Mouse (Mus musculus) lung, embryonic 16.5 days (tissue): ENCODE results near the gene Slc10a7. TPM values are rescaled to one million over a fixed set of nuclear protein-coding genes. Genes with fewer than 3 reads are reported as not detected.
"Not testable (repeated sequence)": the region's sequence is repeated elsewhere in the genome, so short reads cannot be mapped to it uniquely, and the experiment has no call there.

ENCODE experiments used
- ATAC-seq: fragments of 200-750 bp; cut with Nextera tagmentation; 2 replicates; pipeline ENCODE4 v1.8.0; 2017; ENCODE audit warnings: low read depth, mild to moderate bottlenecking, moderate library complexity
- H3K27ac ChIP-seq: fragments of 300-500 bp; sonication (generic); 2 replicates; pipeline ENCODE4 v1.5.1; 2014; ENCODE audit warnings: mild to moderate bottlenecking, control low read depth, low read length
- H3K27me3 ChIP-seq: fragments of 300-500 bp; sonication (generic); 2 replicates; pipeline ENCODE4 v1.6.1; 2014; ENCODE audit warnings: low read depth, low read length, mixed read lengths; ENCODE audit not compliant: control insufficient read depth, insufficient read depth
- H3K36me3 ChIP-seq: fragments of 300-500 bp; sonication (generic); 2 replicates; pipeline ENCODE4 v1.6.1; 2014; ENCODE audit warnings: low read length; ENCODE audit not compliant: control insufficient read depth, insufficient read depth
- H3K4me1 ChIP-seq: fragments of 300-500 bp; sonication (generic); replicated peaks from 2 replicates; pipeline ENCODE4 v1.6.1; 2014; ENCODE audit warnings: low read length, mixed read lengths; ENCODE audit not compliant: control insufficient read depth, insufficient read depth
- H3K4me2 ChIP-seq: fragments of 300-500 bp; sonication (generic); 2 replicates; pipeline ENCODE4 v1.6.1; 2014; ENCODE audit warnings: low read depth, low read length, control low read depth
- H3K4me3 ChIP-seq: fragments of 300-500 bp; sonication (generic); 2 replicates; pipeline ENCODE4 v1.5.1; 2014; ENCODE audit warnings: mild to moderate bottlenecking, low read length, control low read depth
- H3K9ac ChIP-seq: fragments of 300-500 bp; sonication (generic); 2 replicates; pipeline ENCODE4 v1.6.1; 2014; ENCODE audit warnings: low read length, control low read depth
- H3K9me3 ChIP-seq: fragments of 300-500 bp; sonication (generic); 2 replicates; pipeline ENCODE4 v1.6.1; 2016; ENCODE audit warnings: low read length; ENCODE audit not compliant: control insufficient read depth
- WGBS: fragments of 180-500 bp; shearing (Covaris S2); extraction: QIAGEN DNeasy Blood & Tissue Kit; methylation state at CpG from one replicate; pipeline ENCODE4 v1.1.7; 2014; 5-methylcytosine and 5-hydroxymethylcytosine counted together
- polyA plus RNA-seq: library from polyadenylated mRNA; unstranded; fragments of >200 nt; fragmentation: Nextera tagmentation; extraction: Ambion mirVana; gene quantifications from 2 replicates; pipeline ENCODE4 v1.2.1, GENCODE M21; 2015

Gene Slc10a7
- polyA plus RNA-seq, result 20.0 and 21.6 TPM in 2 replicates

GRCm38 (mm10) chr8:78509273-78510031, at the start of gene Slc10a7:
Gene Slc10a7 (plus strand): TSS chr8:78509346.
- no peaks in the 10 kb centered on the region for H3K9me3 ChIP-seq
- H3K27me3 ChIP-seq, result no peaks in the 10 kb centered on the region
- under 1% methylated on average over 51 of the region's 51 CpGs for WGBS
- H3K4me2 ChIP-seq, result peak within 1 kb of the TSS; percentile 80
- H3K27ac ChIP-seq, result peak within 1 kb of the TSS; percentile 96
- peak within 1 kb of the TSS; percentile 100 for H3K9ac ChIP-seq
- peak; percentile 96 for ATAC-seq
- H3K4me3 ChIP-seq, result peak within 1 kb of the TSS; percentile 97
- peaks cover 11% of the 10 kb centered on the region for H3K36me3 ChIP-seq
- H3K4me1 ChIP-seq, result peaks cover 9% of the 10 kb centered on the region; the same call in 1 of the 2 replicates

GRCm38 (mm10) chr8:78463941-78464340, 45.2 kb upstream of the Slc10a7 start:
- Histone ChIP-seq H3K4me3 (no peak overlapping the region), H3K27ac (no peak overlapping the region), H3K9ac (no peak overlapping the region), H3K9me3 (peaks cover 2% of the 10 kb centered on the region; the same call in 1 of the 2 replicates), H3K4me1 (no peaks in the 10 kb centered on the region), H3K36me3 (no peaks in the 10 kb centered on the region), H3K27me3 (no peaks in the 10 kb centered on the region), H3K4me2 (no peak overlapping the region)
- WGBS, result 51% methylated on average over 2 of the region's 2 CpGs
- no peak for ATAC-seq

- no peak overlapping the region for H3K4me3 ChIP-seq
- no peaks in the 10 kb centered on the region for H3K27me3 ChIP-seq
- no peak overlapping the region for H3K9ac ChIP-seq
- no peaks in the 10 kb centered on the region for H3K36me3 ChIP-seq
- ATAC-seq, result no peak
- H3K27ac ChIP-seq, result no peak overlapping the region
- 72% methylated on average over 2 of the region's 2 CpGs for WGBS
- H3K9me3 ChIP-seq, result peaks cover 2% of the 10 kb centered on the region; the same call in 1 of the 2 replicates
- no peaks in the 10 kb centered on the region for H3K4me1 ChIP-seq
- no peak overlapping the region for H3K4me2 ChIP-seq
Measured at GRCm38 (mm10) chr8:78467889-78468288, 41.3 kb upstream of the Slc10a7 start.

- no peak overlapping the region for H3K27ac ChIP-seq
- no peaks in the 10 kb centered on the region for H3K27me3 ChIP-seq
- H3K4me1 ChIP-seq, result no peaks in the 10 kb centered on the region
- H3K4me3 ChIP-seq, result no peak overlapping the region
- no peaks in the 10 kb centered on the region for H3K9me3 ChIP-seq
- no peak overlapping the region for H3K9ac ChIP-seq
- WGBS, result 43% methylated on average over 6 of the region's 6 CpGs
- ATAC-seq, result no peak
- H3K4me2 ChIP-seq, result no peak overlapping the region
- H3K36me3 ChIP-seq, result no peaks in the 10 kb centered on the region
Measured at GRCm38 (mm10) chr8:78477051-78477829, 31.9 kb upstream of the Slc10a7 start.

GRCm38 (mm10) chr8:78489733-78490132, 19.4 kb upstream of the Slc10a7 start:
- ATAC-seq, result no peak
- no peak overlapping the region for H3K4me3 ChIP-seq
- H3K27me3 ChIP-seq, result no peaks in the 10 kb centered on the region
- H3K36me3 ChIP-seq, result no peaks in the 10 kb centered on the region
- no peak overlapping the region for H3K27ac ChIP-seq
- no peaks in the 10 kb centered on the region for H3K4me1 ChIP-seq
- H3K4me2 ChIP-seq, result no peak overlapping the region
- no peaks in the 10 kb centered on the region for H3K9me3 ChIP-seq
- whole genome bisulfite sequencing, result 82% methylated on average over 3 of the region's 3 CpGs
- no peak overlapping the region for H3K9ac ChIP-seq

- Histone ChIP-seq H3K27ac (no peak overlapping the region), H3K27me3 (no peaks in the 10 kb centered on the region), H3K9ac (no peak overlapping the region), H3K36me3 (no peaks in the 10 kb centered on the region), H3K4me1 (no peaks in the 10 kb centered on the region), H3K9me3 (no peaks in the 10 kb centered on the region), H3K4me2 (no peak overlapping the region), H3K4me3 (no peak overlapping the region)
- ATAC-seq, result no peak
- WGBS, result 54% methylated on average over 2 of the region's 2 CpGs
Measured at GRCm38 (mm10) chr8:78493031-78493430, 16.1 kb upstream of the Slc10a7 start.

- WGBS, result 94% methylated on average over 2 of the region's 3 CpGs
- not testable (repeated sequence) for H3K9ac ChIP-seq, H3K36me3 ChIP-seq
Measured at GRCm38 (mm10) chr8:78496273-78496672, 12.9 kb upstream of the Slc10a7 start.

GRCm38 (mm10) chr8:78502706-78503105, 6.4 kb upstream of the Slc10a7 start:
- Histone ChIP-seq H3K27ac (no peak overlapping the region), H3K9me3 (no peaks in the 10 kb centered on the region), H3K4me3 (no peak overlapping the region), H3K36me3 (peaks cover 20% of the 10 kb centered on the region), H3K4me2 (no peak overlapping the region), H3K4me1 (peaks cover 4% of the 10 kb centered on the region; the same call in 1 of the 2 replicates), H3K9ac (no peak overlapping the region), H3K27me3 (no peaks in the 10 kb centered on the region)
- ATAC-seq, result no peak
- 65% methylated on average over 2 of the region's 2 CpGs for WGBS

More at GRCm38 (mm10) chr8:78496273-78496672, 12.9 kb upstream of the Slc10a7 start:
- H3K9me3 ChIP-seq, H3K4me3 ChIP-seq, H3K27me3 ChIP-seq, H3K4me1 ChIP-seq, ATAC-seq, H3K27ac ChIP-seq, H3K4me2 ChIP-seq: not testable (repeated sequence)
